Mouse (Mus musculus) right cerebral cortex, adult 2 months (tissue): ENCODE results near the gene Tmem269.
A peak's percentile ranks its signal among the peaks of the same experiment; 100 is the strongest.

Experiments
- DNase-seq, 2 experiments: peaks; one replicate each; pipeline ENCODE4 v3.0.0; 2021 to 2022; ENCODE audit warnings: low spot score in 2 of 2

The Tmem269 gene

DNA sequence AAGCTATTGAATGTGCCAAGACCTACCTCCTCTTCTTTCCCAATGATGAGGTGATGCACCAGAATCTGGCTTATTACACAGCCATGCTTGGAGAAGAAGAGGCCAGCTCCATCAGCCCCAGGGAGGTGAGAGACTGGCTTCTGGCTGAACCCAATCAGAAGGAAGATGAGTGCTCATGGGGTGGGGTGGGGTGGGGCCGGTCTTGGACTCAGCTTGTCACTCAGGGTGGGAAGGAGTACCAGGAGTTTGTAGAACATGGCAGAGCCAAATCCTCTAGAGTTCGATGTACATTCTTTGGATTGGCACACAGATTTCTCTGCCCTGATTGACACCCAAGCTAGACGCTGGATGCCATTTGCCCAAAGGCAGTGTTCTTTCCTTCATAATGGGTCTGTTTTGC lies 20.6 kb upstream of the Tmem269 start:
- DNase-seq, result no peak

- no peak for DNase-seq
These were observed 16.3 kb upstream of the Tmem269 start for GRCm38 (mm10) chr4:119234348-119234747.

GRCm38 (mm10) chr4:119233256-119233901 lies 15.4 kb upstream of the Tmem269 start:
- peak; percentile 60 to 65 for DNase-seq

GRCm38 (mm10) chr4:119232410-119233255 lies 14.6 kb upstream of the Tmem269 start, which contains the start of the genes AU022252 and P3h1:
AU022252 (minus strand) TSS chr4:119232712.
P3h1 (plus strand) TSS chr4:119232915.
- DNase-seq, result peak; percentile 99

- no peak for DNase-seq
These were observed 8.7 kb upstream of the Tmem269 start for GRCm38 (mm10) chr4:119226751-119227150.

DNA sequence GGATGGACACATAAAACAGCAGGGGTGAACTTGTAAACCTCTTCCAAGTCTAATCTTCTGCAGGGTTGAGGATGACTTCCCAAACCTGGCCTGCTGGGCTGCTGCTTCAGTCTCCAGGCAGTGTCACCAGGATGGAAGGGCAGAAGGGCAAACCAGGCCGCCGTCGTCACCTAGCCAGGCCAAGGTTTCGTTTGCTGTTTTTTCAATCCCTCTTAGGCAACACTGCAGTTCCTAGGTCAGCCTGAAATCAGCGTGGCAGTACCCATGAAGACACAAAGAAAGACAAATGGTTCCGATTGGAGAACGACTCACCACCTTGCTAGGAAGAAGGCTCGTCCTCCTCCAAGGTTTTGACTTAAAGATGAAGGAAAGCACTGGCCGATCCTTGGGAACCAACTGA lies 7.7 kb upstream of the Tmem269 start:
- DNase-seq, result no peak

- no peak for DNase-seq
These were observed 6.5 kb upstream of the Tmem269 start for GRCm38 (mm10) chr4:119224534-119224933.

DNA sequence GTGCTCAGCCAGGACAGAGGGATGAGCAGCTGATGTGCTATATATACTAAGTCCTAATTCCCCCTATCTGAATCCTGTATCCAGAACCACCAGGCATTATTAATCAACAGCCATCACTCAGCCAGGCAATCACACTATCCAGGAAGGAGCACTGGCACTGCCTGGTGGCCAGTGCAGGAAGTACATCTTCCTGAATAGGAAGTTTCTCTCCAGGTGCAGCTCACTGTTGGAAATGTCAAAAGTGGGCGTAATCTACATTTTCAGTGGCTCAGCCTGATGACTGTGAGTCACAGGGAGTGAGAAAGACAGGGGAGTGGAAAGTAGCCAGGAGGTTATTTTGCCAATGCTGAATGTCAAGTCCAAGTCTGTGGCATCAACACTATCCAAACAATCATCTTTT lies 5.7 kb upstream of the Tmem269 start:
- DNase-seq, result peak; percentile 52 to 59

DNA sequence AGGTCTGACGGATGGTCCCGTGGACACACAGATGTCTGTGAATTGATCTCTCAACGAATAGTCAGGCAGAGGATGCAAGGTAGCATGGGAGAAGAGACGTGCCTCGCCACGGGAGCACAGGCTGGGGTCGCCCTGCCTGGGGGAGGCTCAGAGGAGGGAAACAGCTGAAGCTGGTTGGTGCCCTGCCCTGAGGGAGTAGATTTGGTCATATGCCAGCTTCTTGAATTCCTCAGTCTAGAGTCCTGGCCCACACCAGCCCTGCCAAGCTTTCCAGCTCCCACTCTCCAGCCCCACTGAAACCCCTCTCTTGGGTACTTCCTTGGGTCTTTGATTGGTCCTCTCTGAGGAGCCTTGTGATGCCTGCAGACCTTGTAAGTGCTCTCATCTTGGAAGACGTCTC lies 1.4 kb downstream of the Tmem269 start:
- no peak for DNase-seq

- peak; percentile 60 to 67 for DNase-seq
These were observed 13.3 kb downstream of the Tmem269 start for GRCm38 (mm10) chr4:119204672-119205071.

- no peak for DNase-seq
These were observed 19.9 kb downstream of the Tmem269 start for GRCm38 (mm10) chr4:119198105-119198504.

DNA sequence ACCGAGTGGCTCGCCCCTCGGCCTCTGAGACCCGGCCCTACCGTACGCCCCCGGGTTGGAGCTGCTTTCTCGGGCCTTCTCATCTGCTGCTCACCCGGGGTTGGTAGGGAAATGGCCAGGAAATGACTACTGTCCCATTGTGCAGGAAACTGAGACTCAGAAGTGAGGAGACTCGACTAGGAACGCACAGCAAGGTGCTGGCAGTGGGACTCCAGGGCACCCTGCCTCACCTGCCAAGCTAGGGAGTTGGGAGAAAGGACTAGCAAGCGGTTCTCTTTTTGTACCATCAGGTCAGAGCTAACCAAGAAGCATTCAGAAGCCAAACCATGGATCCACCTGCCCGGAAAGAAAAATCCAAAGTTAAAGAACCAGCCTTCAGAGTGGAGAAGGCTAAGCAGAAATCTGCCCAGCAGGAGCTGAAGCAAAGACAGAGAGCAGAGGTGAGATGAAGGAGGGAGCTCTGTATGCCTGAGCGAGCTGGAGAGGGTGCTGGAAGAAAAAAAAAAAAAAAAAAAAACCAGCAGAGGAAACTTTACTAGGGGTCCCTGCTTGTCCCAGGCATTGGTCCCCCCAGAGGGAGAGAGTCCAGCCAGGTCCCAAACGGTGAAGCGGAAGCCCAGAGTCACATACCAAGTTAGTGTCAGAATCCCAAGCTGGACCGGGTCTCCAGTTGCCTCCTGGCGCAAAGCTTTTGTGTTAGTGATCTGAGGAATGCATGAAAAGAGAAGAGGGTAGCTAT lies 22.3 kb downstream of the Tmem269 start:
- no peak for DNase-seq

- peak; percentile 77 to 80 for DNase-seq
These were observed 23.0 kb downstream of the Tmem269 start, which contains the start of gene Svbp for GRCm38 (mm10) chr4:119194909-119195581. Svbp (plus strand) TSS chr4:119195306.

DNA sequence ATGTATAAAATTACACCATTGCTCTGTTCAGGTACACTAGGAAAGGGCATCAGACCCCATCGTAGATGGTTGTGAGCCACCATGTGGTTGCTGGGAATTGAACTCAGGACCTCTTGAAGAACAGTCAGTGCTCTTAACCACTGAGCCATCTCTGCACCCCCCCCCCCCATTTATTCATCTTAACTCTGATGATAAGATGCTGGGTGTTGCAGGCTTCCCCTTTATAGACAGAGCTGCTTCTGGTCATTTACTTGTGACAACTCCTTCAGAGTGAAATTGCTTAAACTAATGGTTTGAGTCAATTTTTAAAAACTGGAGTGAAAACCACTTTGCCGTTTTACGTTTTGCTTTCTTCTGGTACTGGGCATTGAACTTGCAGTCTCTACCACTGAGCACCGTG lies 25.3 kb downstream of the Tmem269 start:
- no peak for DNase-seq

- no peak for DNase-seq
These were observed 26.7 kb downstream of the Tmem269 start for GRCm38 (mm10) chr4:119191273-119191672.

- DNase-seq, result no peak
These were observed 27.4 kb downstream of the Tmem269 start for GRCm38 (mm10) chr4:119190618-119191017.

DNA sequence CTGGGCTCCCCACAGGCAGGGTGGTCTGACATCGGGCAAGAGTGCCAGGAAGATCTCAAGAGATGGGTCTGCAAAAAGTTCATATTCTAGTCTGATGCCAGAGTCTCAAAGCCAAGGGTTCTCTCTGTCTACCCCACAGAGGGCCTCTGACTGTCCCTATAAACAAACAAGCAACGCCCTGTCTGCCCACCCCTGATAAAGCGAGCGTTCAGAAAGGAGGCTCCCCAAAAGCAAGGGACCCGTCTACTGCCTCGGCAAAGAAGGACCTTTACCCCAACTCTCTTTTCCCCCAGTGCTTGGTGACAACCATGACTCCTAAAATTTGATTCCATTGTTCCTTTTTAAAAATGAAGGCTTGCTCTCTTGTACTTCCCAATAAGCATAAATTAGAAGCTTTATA lies 28.2 kb downstream of the Tmem269 start, which contains the start of gene Ermap:
Gene Ermap (minus strand): TSS at position 148 of the 400 bp plus-strand sequence.
- DNase-seq, result no peak

GRCm38 (mm10) chr4:119189392-119189791 lies 28.6 kb downstream of the Tmem269 start:
- no peak for DNase-seq

- no peak for DNase-seq
These were observed 29.8 kb downstream of the Tmem269 start for GRCm38 (mm10) chr4:119188060-119188785.

GRCm38 (mm10) chr4:119185771-119186170 lies 32.2 kb downstream of the Tmem269 start:
- DNase-seq, result no peak

- DNase-seq, result no peak
These were observed 34.5 kb downstream of the Tmem269 start for GRCm38 (mm10) chr4:119183525-119183924.
